Mouse (Mus musculus) heart, embryonic 14.5 days (tissue): ENCODE measurements at regions not wholly inside any gene's neighbourhood (a gene's known extent, or its start where the extent isn't known, plus 50 kb on each side); places are given as distances from the start of the nearest gene placed in this dataset.
A peak's percentile ranks its signal among the peaks of the same experiment; 100 is the strongest.

Source experiments
- ATAC-seq: fragments of 200-750 bp; cut with Nextera tagmentation; 2 replicates; pipeline ENCODE4 v1.8.0; 2017; ENCODE audit warnings: low read depth, moderate TSS enrichment; ENCODE audit not compliant: insufficient number of reproducible peaks, insufficient read depth, low FRiP score
- H3K27ac ChIP-seq, 2 experiments: fragments of 200-500 bp in 1 of 2; fragments of 300-500 bp in 1 of 2; sonication (generic) in 1 of 2; replicated peaks in 1 of 2; 2 replicates each; pipeline ENCODE4 v1.5.1; 2012 to 2014; ENCODE audit warnings: low read depth in 2 of 2, low read length in 2 of 2, control low read depth in 1 of 2, mild to moderate bottlenecking in 1 of 2, mixed read lengths in 1 of 2; ENCODE audit not compliant: control insufficient read depth in 1 of 2, insufficient read depth in 1 of 2
- H3K27me3 ChIP-seq: fragments of 300-500 bp; sonication (generic); 2 replicates; pipeline ENCODE4 v1.6.1; 2014; ENCODE audit warnings: mild to moderate bottlenecking, low read length, control low read depth; ENCODE audit not compliant: control insufficient read depth, insufficient read depth
- H3K36me3 ChIP-seq: fragments of 300-500 bp; sonication (generic); 2 replicates; pipeline ENCODE4 v1.6.1; 2014; ENCODE audit warnings: mild to moderate bottlenecking, control low read depth, low read length, mixed read lengths; ENCODE audit not compliant: control insufficient read depth, insufficient read depth
- H3K4me1 ChIP-seq, 2 experiments: fragments of 200-500 bp in 1 of 2; fragments of 300-500 bp in 1 of 2; sonication (generic) in 1 of 2; 2 replicates each; pipeline ENCODE4 v1.6.1; 2012 to 2014; ENCODE audit warnings: low read length in 2 of 2, control low read depth in 1 of 2, mixed read lengths in 1 of 2; ENCODE audit not compliant: control insufficient read depth in 2 of 2, insufficient read depth in 2 of 2
- H3K4me2 ChIP-seq: fragments of 300-500 bp; sonication (generic); 2 replicates; pipeline ENCODE4 v1.6.1; 2014; ENCODE audit warnings: mild to moderate bottlenecking, low read length
- H3K4me3 ChIP-seq, 2 experiments: fragments of 200-500 bp in 1 of 2; fragments of 300-500 bp in 1 of 2; sonication (generic) in 1 of 2; 2 replicates each; pipeline ENCODE4 v1.5.1; 2012 to 2014; ENCODE audit warnings: low read length in 2 of 2, mild to moderate bottlenecking in 2 of 2, control low read depth in 1 of 2, low read depth in 1 of 2, moderate library complexity in 1 of 2; ENCODE audit not compliant: control insufficient read depth in 1 of 2, insufficient read depth in 1 of 2
- H3K9ac ChIP-seq: fragments of 300-500 bp; sonication (generic); 2 replicates; pipeline ENCODE4 v1.6.1; 2014; ENCODE audit warnings: mild to moderate bottlenecking, low read length
- H3K9me3 ChIP-seq: fragments of 300-500 bp; sonication (generic); 2 replicates; pipeline ENCODE4 v1.6.1; 2016; ENCODE audit warnings: low read length, control low read depth; ENCODE audit not compliant: control insufficient read depth
- WGBS: fragments of 180-500 bp; shearing (Covaris S2); extraction: QIAGEN DNeasy Blood & Tissue Kit; methylation state at CpG from one replicate; pipeline ENCODE4 v1.1.7; 2014; 5-methylcytosine and 5-hydroxymethylcytosine counted together

- Histone ChIP-seq H3K27me3 (no peaks in the 10 kb centered on the region), H3K27ac (peak overlapping the region in 1 of 2 experiments; percentile 16; a peak in 1 of 4 replicates), H3K4me2 (no peak overlapping the region), H3K4me3 (no peak overlapping the region), H3K4me1 (peaks cover 18 to 30% of the 10 kb centered on the region in 2 experiments), H3K9ac (no peak overlapping the region), H3K36me3 (no peaks in the 10 kb centered on the region), H3K9me3 (no peaks in the 10 kb centered on the region)
- 59% methylated on average over 8 of the region's 8 CpGs for WGBS
- ATAC-seq, result no peak
Measured at GRCm38 (mm10) chr7:115380989-115381610, 637.6 kb downstream of the Insc start.

GRCm38 (mm10) chr7:115382876-115383275 lies 639.4 kb downstream of the Insc start:
- Histone ChIP-seq H3K27me3 (no peaks in the 10 kb centered on the region), H3K9me3 (no peaks in the 10 kb centered on the region), H3K4me1 (peaks cover 18 to 30% of the 10 kb centered on the region in 2 experiments), H3K36me3 (no peaks in the 10 kb centered on the region), H3K27ac (0 out of 4 replicates have a peak overlapping the region, but pooled peaks of 1 of the 2 experiments have one; percentile 37), H3K4me3 (no peak overlapping the region), H3K4me2 (no peak overlapping the region), H3K9ac (no peak overlapping the region; the same call in 1 of the 2 replicates)
- 63% methylated on average over 2 of the region's 2 CpGs for WGBS
- ATAC-seq, result no peak

- Histone ChIP-seq H3K4me1 (0 out of 4 replicates have a peak, but pooled peaks cover 6 to 7% of the 10 kb centered on the region in 2 experiments), H3K36me3 (no peaks in the 10 kb centered on the region), H3K9me3 (no peaks in the 10 kb centered on the region), H3K27me3 (no peaks in the 10 kb centered on the region), H3K4me2 (no peak overlapping the region), H3K4me3 (no peak overlapping the region), H3K27ac (no peak overlapping the region), H3K9ac (no peak overlapping the region)
- 75% methylated on average over 5 of the region's 5 CpGs for WGBS
- no peak for ATAC-seq
Measured at GRCm38 (mm10) chr7:115388874-115389273, 645.4 kb downstream of the Insc start.

GRCm38 (mm10) chr7:115392520-115392919 lies 646.1 kb downstream of the Sox6 start:
- no peak overlapping the region for H3K4me3 ChIP-seq
- ATAC-seq, result no peak
- H3K27ac ChIP-seq, result no peak overlapping the region
- peaks cover 7 to 8% of the 10 kb centered on the region in 2 experiments; a peak in 1 of 4 replicates for H3K4me1 ChIP-seq
- H3K36me3 ChIP-seq, result no peaks in the 10 kb centered on the region
- no peak overlapping the region for H3K9ac ChIP-seq
- no peaks in the 10 kb centered on the region for H3K9me3 ChIP-seq
- no peak overlapping the region for H3K4me2 ChIP-seq
- no peaks in the 10 kb centered on the region for H3K27me3 ChIP-seq
- 12% methylated on average over 3 of the region's 3 CpGs for WGBS

GRCm38 (mm10) chr7:115398202-115398601 lies 640.4 kb downstream of the Sox6 start:
- WGBS, result 96% methylated on average over 2 of the region's 2 CpGs
- Histone ChIP-seq H3K9me3 (no peaks in the 10 kb centered on the region), H3K27me3 (no peaks in the 10 kb centered on the region), H3K4me3 (no peak overlapping the region), H3K4me2 (no peak overlapping the region), H3K9ac (no peak overlapping the region), H3K36me3 (no peaks in the 10 kb centered on the region), H3K27ac (no peak overlapping the region), H3K4me1 (peaks cover 0 to 2% of the 10 kb centered on the region in 2 experiments; a peak in 1 of 4 replicates)
- ATAC-seq, result no peak

GRCm38 (mm10) chr7:115399461-115399860 lies 639.1 kb downstream of the Sox6 start:
- H3K27ac ChIP-seq, result no peak overlapping the region
- no peak for ATAC-seq
- H3K27me3 ChIP-seq, result no peaks in the 10 kb centered on the region
- H3K4me2 ChIP-seq, result no peak overlapping the region
- no peaks in the 10 kb centered on the region for H3K36me3 ChIP-seq
- 56% methylated on average over 3 of the region's 3 CpGs for WGBS
- no peaks in the 10 kb centered on the region for H3K9me3 ChIP-seq
- no peak overlapping the region for H3K4me3 ChIP-seq
- no peak overlapping the region for H3K9ac ChIP-seq
- H3K4me1 ChIP-seq, result peaks cover 0 to 2% of the 10 kb centered on the region in 2 experiments; a peak in 1 of 4 replicates

- H3K9ac ChIP-seq, result no peak overlapping the region
- H3K4me1 ChIP-seq, result peaks cover 16 to 25% of the 10 kb centered on the region in 2 experiments
- no peaks in the 10 kb centered on the region for H3K36me3 ChIP-seq
- H3K9me3 ChIP-seq, result no peaks in the 10 kb centered on the region
- no peak overlapping the region for H3K4me3 ChIP-seq
- no peaks in the 10 kb centered on the region for H3K27me3 ChIP-seq
- no peak for ATAC-seq
- H3K4me2 ChIP-seq, result no peak overlapping the region
- 84% methylated on average over 3 of the region's 3 CpGs for WGBS
- no peak overlapping the region for H3K27ac ChIP-seq
Measured at GRCm38 (mm10) chr7:115407889-115408288, 630.7 kb downstream of the Sox6 start.

- H3K4me1 ChIP-seq, result peaks cover 16 to 25% of the 10 kb centered on the region in 2 experiments
- H3K4me2 ChIP-seq, result no peak overlapping the region
- H3K4me3 ChIP-seq, result no peak overlapping the region
- no peaks in the 10 kb centered on the region for H3K27me3 ChIP-seq
- H3K9ac ChIP-seq, result no peak overlapping the region
- no peaks in the 10 kb centered on the region for H3K9me3 ChIP-seq
- WGBS, result 2% methylated on average over 2 of the region's 2 CpGs
- H3K27ac ChIP-seq, result peak overlapping the region; percentile 46 to 70
- H3K36me3 ChIP-seq, result no peaks in the 10 kb centered on the region
- ATAC-seq, result peak; percentile 67; the same call in 1 of the 2 replicates
Measured at GRCm38 (mm10) chr7:115408915-115409314, 629.7 kb downstream of the Sox6 start.
